Mouse (Mus musculus) brain, embryonic 14.5 days (tissue): ENCODE measurements around the gene Selenoo.

Experiments used
- CTCF ChIP-seq: fragments of 200-500 bp; IDR thresholded peaks from 2 replicates; pipeline ENCODE4 v1.5.1; 2012; ENCODE audit warnings: inconsistent platforms, mild to moderate bottlenecking, moderate library complexity, borderline replicate concordance; ENCODE audit not compliant: insufficient read depth, insufficient read length; ENCODE audit errors: extremely low read depth
- POLR2A ChIP-seq: fragments of 200-500 bp; IDR thresholded peaks from 2 replicates; pipeline ENCODE4 v1.6.1; 2012; ENCODE audit warnings: mild to moderate bottlenecking, inconsistent platforms, borderline replicate concordance; ENCODE audit not compliant: poor library complexity, insufficient read depth, insufficient read length, severe bottlenecking; ENCODE audit errors: extremely low read depth

DNA sequence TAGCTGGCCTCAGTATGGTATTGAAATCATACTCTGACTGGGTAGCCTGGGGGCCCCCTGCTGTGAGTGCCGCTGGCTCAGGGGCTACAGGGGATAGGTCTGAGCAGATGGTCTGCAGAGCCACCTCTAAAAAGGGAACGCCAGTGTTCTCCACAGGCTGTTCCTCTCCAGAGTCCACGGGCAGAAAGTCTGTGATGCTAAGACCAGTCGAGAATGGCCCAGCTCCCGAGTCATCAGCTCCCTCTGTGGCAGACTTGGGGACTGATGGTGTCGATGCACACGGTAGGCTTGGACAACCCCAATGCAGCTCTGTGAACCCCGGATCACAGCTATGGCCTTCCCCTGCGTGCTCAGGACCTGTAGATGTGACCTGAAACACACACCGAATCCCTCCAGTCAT is 15.0 kb downstream of the Selenoo start:
- no peak for TF ChIP-seq CTCF
- TF ChIP-seq POLR2A, result no peak
